Mouse (Mus musculus): ENCODE results near the gene Dmac2. TPM values are rescaled to one million over a fixed set of nuclear protein-coding genes. Genes with fewer than 3 reads are reported as not detected.

Dmac2 gene
- polyA plus RNA-seq, 1 experiment from 2014 or later: 50.2 TPM

GRCm38 (mm10) chr7:25655601-25656428 is 36.6 kb downstream of the Dmac2 start:
- Histone ChIP-seq H3K27me3 (ENCODE audit: control insufficient read depth, insufficient read depth, low read length) (no peaks in the 10 kb centered on the region), H3K9me3 (ENCODE audit: control insufficient read depth, low read length) (no peaks in the 10 kb centered on the region), H3K4me1 (ENCODE audit: control insufficient read depth, insufficient read depth, low read length) (peaks cover 10% of the 10 kb centered on the region; the same call in 1 of the 2 replicates), H3K4me2 (replicated peaks; ENCODE audit: low read depth, low read length) (no peak overlapping the region), H3K36me3 (ENCODE audit: control insufficient read depth, insufficient read depth, low read length) (no peaks in the 10 kb centered on the region), H3K27ac (ENCODE audit: low read depth, low read length) (no peak overlapping the region), H3K4me3 (ENCODE audit: low read length) (no peak overlapping the region), H3K9ac (ENCODE audit: low read depth, low read length) (no peak overlapping the region)
- 86% methylated on average over 11 of the region's 11 CpGs for WGBS
- no peak for ATAC-seq (ENCODE audit: low FRiP score, low TSS enrichment)

- Histone ChIP-seq H3K9me3 (ENCODE audit: control insufficient read depth, low read length) (no peaks in the 10 kb centered on the region), H3K4me2 (replicated peaks; ENCODE audit: low read depth, low read length) (peak overlapping the region; percentile 82), H3K27ac (ENCODE audit: low read depth, low read length) (no peak overlapping the region), H3K4me1 (ENCODE audit: control insufficient read depth, insufficient read depth, low read length) (peaks cover 10% of the 10 kb centered on the region; the same call in 1 of the 2 replicates), H3K9ac (ENCODE audit: low read depth, low read length) (peak overlapping the region; percentile 74; the same call in 1 of the 2 replicates), H3K4me3 (ENCODE audit: low read length) (peak overlapping the region; percentile 70), H3K36me3 (ENCODE audit: control insufficient read depth, insufficient read depth, low read length) (peaks cover 5% of the 10 kb centered on the region; the same call in 1 of the 2 replicates), H3K27me3 (ENCODE audit: control insufficient read depth, insufficient read depth, low read length) (no peaks in the 10 kb centered on the region)
- ATAC-seq (ENCODE audit: low FRiP score, low TSS enrichment): no peak
- 35% methylated on average over 10 of the region's 10 CpGs for WGBS
Observed at GRCm38 (mm10) chr7:25657785-25658184, 38.6 kb downstream of the Dmac2 start.

GRCm38 (mm10) chr7:25658657-25659472 is 39.7 kb downstream of the Dmac2 start, which contains the start of the genes Bckdha and Exosc5:
Gene Bckdha (minus strand): TSS chr7:25658981.
Gene Exosc5 (plus strand): TSS chr7:25659164.
- Histone ChIP-seq H3K9me3 (ENCODE audit: control insufficient read depth, low read length) (no peaks in the 10 kb centered on the region), H3K4me3 (ENCODE audit: low read length) (peak within 1 kb of the TSS; percentile 70), H3K4me2 (replicated peaks; ENCODE audit: low read depth, low read length) (peak within 1 kb of the TSS; percentile 82), H3K27me3 (ENCODE audit: control insufficient read depth, insufficient read depth, low read length) (no peaks in the 10 kb centered on the region), H3K27ac (ENCODE audit: low read depth, low read length) (peak within 1 kb of the TSS; percentile 10; the same call in 1 of the 2 replicates), H3K36me3 (ENCODE audit: control insufficient read depth, insufficient read depth, low read length) (peaks cover 12% of the 10 kb centered on the region), H3K9ac (ENCODE audit: low read depth, low read length) (peak within 1 kb of the TSS; percentile 74), H3K4me1 (ENCODE audit: control insufficient read depth, insufficient read depth, low read length) (peaks cover 10% of the 10 kb centered on the region; the same call in 1 of the 2 replicates)
- peak; percentile 99 for ATAC-seq (ENCODE audit: low FRiP score, low TSS enrichment)
- WGBS: 1% methylated on average over 50 of the region's 50 CpGs

GRCm38 (mm10) chr7:25666381-25666780 is 47.2 kb downstream of the Dmac2 start:
- Histone ChIP-seq H3K36me3 (ENCODE audit: control insufficient read depth, insufficient read depth, low read length) (peaks cover 51% of the 10 kb centered on the region), H3K4me1 (ENCODE audit: control insufficient read depth, insufficient read depth, low read length) (no peaks in the 10 kb centered on the region), H3K27me3 (ENCODE audit: control insufficient read depth, insufficient read depth, low read length) (no peaks in the 10 kb centered on the region), H3K4me2 (replicated peaks; ENCODE audit: low read depth, low read length) (no peak overlapping the region), H3K9me3 (ENCODE audit: control insufficient read depth, low read length) (no peaks in the 10 kb centered on the region), H3K9ac (ENCODE audit: low read depth, low read length) (no peak overlapping the region), H3K4me3 (ENCODE audit: low read length) (no peak overlapping the region), H3K27ac (ENCODE audit: low read depth, low read length) (no peak overlapping the region)
- WGBS: 92% methylated on average over 8 of the region's 8 CpGs
- ATAC-seq (ENCODE audit: low FRiP score, low TSS enrichment): no peak

- Histone ChIP-seq H3K4me2 (replicated peaks; ENCODE audit: low read depth, low read length) (no peak overlapping the region), H3K4me3 (ENCODE audit: low read length) (no peak overlapping the region), H3K27ac (ENCODE audit: low read depth, low read length) (no peak overlapping the region), H3K9ac (ENCODE audit: low read depth, low read length) (no peak overlapping the region), H3K27me3 (ENCODE audit: control insufficient read depth, insufficient read depth, low read length) (peaks cover 8% of the 10 kb centered on the region; the same call in 1 of the 2 replicates), H3K9me3 (ENCODE audit: control insufficient read depth, low read length) (no peaks in the 10 kb centered on the region), H3K4me1 (ENCODE audit: control insufficient read depth, insufficient read depth, low read length) (no peaks in the 10 kb centered on the region), H3K36me3 (ENCODE audit: control insufficient read depth, insufficient read depth, low read length) (peaks cover 37% of the 10 kb centered on the region)
- no peak for ATAC-seq (ENCODE audit: low FRiP score, low TSS enrichment)
- WGBS: 89% methylated on average over 10 of the region's 10 CpGs
Observed at GRCm38 (mm10) chr7:25669158-25669557, 49.9 kb downstream of the Dmac2 start.

GRCm38 (mm10) chr7:25669631-25670030 is 50.4 kb downstream of the Dmac2 start:
- 78% methylated on average over 9 of the region's 9 CpGs for WGBS
- Histone ChIP-seq H3K36me3 (ENCODE audit: control insufficient read depth, insufficient read depth, low read length) (peaks cover 33% of the 10 kb centered on the region), H3K27me3 (ENCODE audit: control insufficient read depth, insufficient read depth, low read length) (peaks cover 13% of the 10 kb centered on the region; the same call in 1 of the 2 replicates), H3K9ac (ENCODE audit: low read depth, low read length) (no peak overlapping the region), H3K4me1 (ENCODE audit: control insufficient read depth, insufficient read depth, low read length) (no peaks in the 10 kb centered on the region), H3K4me2 (replicated peaks; ENCODE audit: low read depth, low read length) (no peak overlapping the region), H3K27ac (ENCODE audit: low read depth, low read length) (no peak overlapping the region), H3K4me3 (ENCODE audit: low read length) (no peak overlapping the region), H3K9me3 (ENCODE audit: control insufficient read depth, low read length) (no peaks in the 10 kb centered on the region)
- no peak for ATAC-seq (ENCODE audit: low FRiP score, low TSS enrichment)

- H3K27me3 ChIP-seq (ENCODE audit: control insufficient read depth, insufficient read depth, low read length): peaks cover 17% of the 10 kb centered on the region; the same call in 1 of the 2 replicates
- ATAC-seq (ENCODE audit: low FRiP score, low TSS enrichment): no peak
- whole genome bisulfite sequencing: 88% methylated on average over 4 of the region's 4 CpGs
Observed at GRCm38 (mm10) chr7:25670096-25670495, 50.9 kb downstream of the Dmac2 start.

GRCm38 (mm10) chr7:25671686-25672085 is 52.5 kb downstream of the Dmac2 start:
- peaks cover 18% of the 10 kb centered on the region for H3K36me3 ChIP-seq (ENCODE audit: control insufficient read depth, insufficient read depth, low read length)
- H3K4me1 ChIP-seq (ENCODE audit: control insufficient read depth, insufficient read depth, low read length): peaks cover 6% of the 10 kb centered on the region; the same call in 1 of the 2 replicates
- H3K4me2 ChIP-seq (replicated peaks; ENCODE audit: low read depth, low read length): no peak overlapping the region
- H3K4me3 ChIP-seq (ENCODE audit: low read length): no peak overlapping the region
- 80% methylated on average over 2 of the region's 2 CpGs for WGBS
- no peak for ATAC-seq (ENCODE audit: low FRiP score, low TSS enrichment)
- H3K27me3 ChIP-seq (ENCODE audit: control insufficient read depth, insufficient read depth, low read length): peaks cover 30% of the 10 kb centered on the region
- no peaks in the 10 kb centered on the region for H3K9me3 ChIP-seq (ENCODE audit: control insufficient read depth, low read length)
- H3K9ac ChIP-seq (ENCODE audit: low read depth, low read length): no peak overlapping the region
- H3K27ac ChIP-seq (ENCODE audit: low read depth, low read length): no peak overlapping the region

More at GRCm38 (mm10) chr7:25670096-25670495, 50.9 kb downstream of the Dmac2 start:
- Histone ChIP-seq H3K4me3 (ENCODE audit: low read length) (no peak overlapping the region), H3K9ac (ENCODE audit: low read depth, low read length) (no peak overlapping the region), H3K27ac (ENCODE audit: low read depth, low read length) (no peak overlapping the region), H3K4me1 (ENCODE audit: control insufficient read depth, insufficient read depth, low read length) (peaks cover 5% of the 10 kb centered on the region; the same call in 1 of the 2 replicates), H3K4me2 (replicated peaks; ENCODE audit: low read depth, low read length) (no peak overlapping the region), H3K36me3 (ENCODE audit: control insufficient read depth, insufficient read depth, low read length) (peaks cover 30% of the 10 kb centered on the region), H3K9me3 (ENCODE audit: control insufficient read depth, low read length) (no peaks in the 10 kb centered on the region)

Data from kidney, embryonic 14.5 days (tissue).